Mouse (Mus musculus) neural tube, embryonic 11.5 days (tissue): ENCODE measurements around the gene Egln1. TPM values are rescaled to one million over a fixed set of nuclear protein-coding genes. Genes with fewer than 3 reads are reported as not detected.
A peak's percentile ranks its signal among the peaks of the same experiment; 100 is the strongest.

Experiments
- ATAC-seq: fragments of 200-750 bp; cut with Nextera tagmentation; 2 replicates; pipeline ENCODE4 v1.8.0; 2017; ENCODE audit warnings: moderate number of reproducible peaks, mild to moderate bottlenecking, moderate TSS enrichment, moderate library complexity; ENCODE audit not compliant: insufficient read depth, low FRiP score, low TSS enrichment
- DNase-seq: peaks from one replicate; pipeline ENCODE4 v3.0.0-alpha.2; 2015; ENCODE audit warnings: low spot score
- H3K27ac ChIP-seq: fragments of 300-500 bp; sonication (generic); 2 replicates; pipeline ENCODE4 v1.5.1; 2014; ENCODE audit warnings: low read depth, mild to moderate bottlenecking, low read length
- H3K27me3 ChIP-seq: fragments of 300-500 bp; sonication (generic); 2 replicates; pipeline ENCODE4 v1.6.1; 2014; ENCODE audit warnings: mild to moderate bottlenecking, low read length, mixed read lengths; ENCODE audit not compliant: control insufficient read depth, insufficient read depth
- H3K36me3 ChIP-seq: fragments of 300-500 bp; sonication (generic); 2 replicates; pipeline ENCODE4 v1.6.1; 2014; ENCODE audit warnings: mild to moderate bottlenecking, low read length, moderate library complexity, mixed read lengths; ENCODE audit not compliant: control insufficient read depth, insufficient read depth
- H3K4me1 ChIP-seq: fragments of 300-500 bp; sonication (generic); 2 replicates; pipeline ENCODE4 v1.6.1; 2014; ENCODE audit warnings: low read length, mixed read lengths; ENCODE audit not compliant: control insufficient read depth, insufficient read depth
- H3K4me2 ChIP-seq: fragments of 300-500 bp; sonication (generic); 2 replicates; pipeline ENCODE4 v1.6.1; 2014; ENCODE audit warnings: low read depth, mild to moderate bottlenecking, moderate library complexity
- H3K4me3 ChIP-seq: fragments of 300-500 bp; sonication (generic); 2 replicates; pipeline ENCODE4 v1.5.1; 2014; ENCODE audit warnings: low read depth, low read length
- H3K9ac ChIP-seq: fragments of 300-500 bp; sonication (generic); 2 replicates; pipeline ENCODE4 v1.6.1; 2014; ENCODE audit warnings: mild to moderate bottlenecking, low read length
- H3K9me3 ChIP-seq: fragments of 300-500 bp; sonication (generic); 2 replicates; pipeline ENCODE4 v1.6.1; 2016; ENCODE audit warnings: low read length; ENCODE audit not compliant: control insufficient read depth
- WGBS: fragments of 180-500 bp; shearing (Covaris S2); extraction: QIAGEN DNeasy Blood & Tissue Kit; methylation state at CpG from one replicate; pipeline ENCODE4 v1.1.7; 2014; 5-methylcytosine and 5-hydroxymethylcytosine counted together
- polyA plus RNA-seq: library from polyadenylated mRNA; unstranded; fragments of >200 nt; fragmentation: Nextera tagmentation; extraction: Ambion mirVana; gene quantifications from 2 replicates; pipeline ENCODE4 v1.2.1, GENCODE M21; 2014

Egln1 gene
- 19.5 and 20.9 TPM in 2 replicates for polyA plus RNA-seq

DNA sequence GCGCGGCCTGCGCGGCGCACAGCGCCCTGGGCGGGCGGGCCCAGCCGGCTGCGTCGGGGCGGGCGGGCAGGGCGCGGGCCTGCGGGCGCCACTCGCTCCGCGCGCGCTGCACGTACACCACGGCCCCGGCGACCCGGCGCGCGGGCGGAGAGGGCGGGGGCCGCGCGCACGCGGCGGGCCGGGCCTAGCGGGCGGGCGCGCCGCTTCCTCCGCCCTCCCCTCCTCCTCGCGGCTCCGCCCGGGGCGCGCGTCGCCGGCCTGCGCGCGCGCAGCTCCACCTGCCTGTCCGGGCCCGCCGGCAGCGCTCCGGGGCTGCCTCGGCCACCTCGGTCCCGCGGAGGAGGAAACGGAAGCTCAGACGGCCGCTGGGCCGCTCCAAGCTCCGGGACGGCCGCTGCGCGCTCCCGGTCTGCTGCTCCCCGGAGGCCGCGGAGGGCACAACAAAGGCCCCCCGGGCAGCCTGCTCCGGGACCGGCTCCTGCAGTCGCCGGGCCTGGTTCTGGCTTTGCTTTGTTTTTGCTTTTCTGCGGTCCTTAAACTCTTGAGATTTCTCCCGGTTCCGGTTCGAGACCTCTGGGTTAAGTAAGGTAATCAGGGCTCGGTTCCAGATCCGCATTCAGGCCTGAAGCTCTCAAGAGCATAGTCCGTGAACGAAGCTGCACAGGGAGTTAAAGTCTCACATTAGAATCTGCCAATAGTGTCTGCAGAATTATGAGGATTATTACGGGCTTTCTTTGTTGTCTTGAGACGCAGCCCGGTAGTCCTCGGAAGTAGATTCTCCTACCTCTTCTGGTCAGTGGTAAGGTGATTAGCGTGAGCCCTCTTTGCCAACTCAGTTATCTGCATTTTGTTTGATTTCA, at the start of gene Egln1:
Egln1 (minus strand) TSS at position 116 of the 860 bp plus-strand sequence.
- Histone ChIP-seq H3K4me3 (peak within 1 kb of the TSS; percentile 71), H3K36me3 (no peaks in the 10 kb centered on the region), H3K4me2 (peak within 1 kb of the TSS; percentile 80), H3K27me3 (no peaks in the 10 kb centered on the region), H3K9me3 (no peaks in the 10 kb centered on the region), H3K4me1 (peaks cover 30% of the 10 kb centered on the region), H3K9ac (peak within 1 kb of the TSS; percentile 94), H3K27ac (peak within 1 kb of the TSS; percentile 97)
- peak; percentile 88 for DNase-seq
- under 1% methylated on average over 66 of the region's 98 CpGs for WGBS
- ATAC-seq: peak; percentile 75

DNA sequence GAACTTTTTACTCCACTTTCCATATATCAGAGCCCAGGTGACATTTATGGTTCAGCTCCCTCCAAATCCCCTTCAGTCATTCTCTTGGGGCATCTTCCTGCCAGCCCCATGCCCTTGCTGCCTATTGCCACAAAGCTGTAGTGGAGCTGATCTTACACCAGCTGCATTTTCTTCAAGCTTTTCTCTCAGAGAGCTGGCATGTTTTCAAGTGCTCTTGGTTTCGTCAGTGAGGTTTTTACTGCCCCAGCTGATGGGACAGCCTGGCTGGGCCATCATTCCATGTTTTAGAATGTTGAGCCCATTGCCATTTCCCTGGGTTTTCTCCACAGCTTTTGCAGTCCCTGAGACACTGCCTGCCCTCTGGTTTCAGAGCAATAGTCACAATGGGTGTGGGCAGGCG, 46.7 kb upstream of the Egln1 start:
- DNase-seq (no peak), ATAC-seq (no peak)
- Histone ChIP-seq H3K4me1 (no peaks in the 10 kb centered on the region), H3K27me3 (no peaks in the 10 kb centered on the region), H3K4me2 (no peak overlapping the region), H3K9ac (no peak overlapping the region), H3K27ac (no peak overlapping the region), H3K9me3 (no peaks in the 10 kb centered on the region), H3K4me3 (no peak overlapping the region), H3K36me3 (no peaks in the 10 kb centered on the region)
- WGBS: 80% methylated on average over 2 of the region's 2 CpGs

DNA sequence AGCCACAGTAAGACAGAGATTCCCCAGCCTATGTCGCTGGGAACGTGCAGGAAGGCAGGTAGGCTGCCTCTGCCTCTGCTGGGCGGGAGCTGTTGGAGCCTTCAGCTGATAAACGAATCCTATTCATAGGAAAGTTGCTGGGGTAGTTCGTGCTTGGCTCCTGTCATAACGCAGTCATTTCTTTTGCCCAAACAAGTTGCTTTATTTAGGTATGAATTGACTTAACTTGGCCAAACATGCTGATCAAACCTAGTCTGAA, 42.5 kb upstream of the Egln1 start:
- 33% methylated on average over 6 of the region's 6 CpGs for WGBS
- Histone ChIP-seq H3K4me2 (no peak overlapping the region), H3K36me3 (no peaks in the 10 kb centered on the region), H3K27ac (no peak overlapping the region), H3K4me1 (no peaks in the 10 kb centered on the region), H3K9ac (no peak overlapping the region), H3K27me3 (no peaks in the 10 kb centered on the region), H3K9me3 (no peaks in the 10 kb centered on the region), H3K4me3 (no peak overlapping the region)
- ATAC-seq: no peak
- DNase-seq: no peak

DNA sequence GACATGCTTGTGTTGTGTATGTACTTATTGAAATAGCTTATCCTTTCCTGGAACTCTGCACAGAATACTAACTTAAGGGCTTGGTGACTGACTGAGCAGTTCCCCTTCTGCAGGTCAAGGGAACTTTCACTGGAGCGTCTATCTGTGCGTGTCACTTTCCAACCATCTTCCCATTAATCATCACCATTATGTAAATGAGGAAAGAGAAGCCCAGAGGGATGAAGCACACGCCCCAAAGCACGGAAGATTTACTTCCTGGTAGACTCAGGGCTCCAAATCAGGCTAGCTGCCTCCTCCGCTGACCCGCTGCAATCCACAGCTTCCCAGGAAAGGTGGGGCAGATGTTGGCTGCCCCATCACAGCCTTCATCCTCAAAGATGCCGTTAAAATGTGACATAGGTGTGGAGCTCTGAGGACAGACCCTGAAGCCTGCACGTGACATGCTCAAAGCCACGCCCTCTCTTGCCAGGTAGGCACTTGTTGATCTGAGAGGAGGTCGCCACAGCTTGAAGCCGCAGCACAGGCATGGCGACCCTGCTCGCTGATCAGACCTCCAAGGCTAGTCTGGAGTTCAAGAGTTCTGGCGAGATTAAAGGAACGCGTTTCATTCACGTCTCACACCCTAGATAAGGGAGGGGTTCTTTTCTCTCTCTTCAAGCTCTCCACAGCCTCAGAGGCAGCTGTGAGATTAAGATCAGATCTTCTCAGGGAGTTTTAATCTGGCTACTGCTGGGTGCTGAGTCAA, 42.0 kb upstream of the Egln1 start:
- Histone ChIP-seq H3K9ac (no peak overlapping the region), H3K4me1 (no peaks in the 10 kb centered on the region), H3K9me3 (no peaks in the 10 kb centered on the region), H3K27me3 (no peaks in the 10 kb centered on the region), H3K27ac (no peak overlapping the region), H3K4me3 (no peak overlapping the region), H3K4me2 (no peak overlapping the region), H3K36me3 (no peaks in the 10 kb centered on the region)
- ATAC-seq (no peak), DNase-seq (no peak)
- 23% methylated on average over 17 of the region's 17 CpGs for WGBS

DNA sequence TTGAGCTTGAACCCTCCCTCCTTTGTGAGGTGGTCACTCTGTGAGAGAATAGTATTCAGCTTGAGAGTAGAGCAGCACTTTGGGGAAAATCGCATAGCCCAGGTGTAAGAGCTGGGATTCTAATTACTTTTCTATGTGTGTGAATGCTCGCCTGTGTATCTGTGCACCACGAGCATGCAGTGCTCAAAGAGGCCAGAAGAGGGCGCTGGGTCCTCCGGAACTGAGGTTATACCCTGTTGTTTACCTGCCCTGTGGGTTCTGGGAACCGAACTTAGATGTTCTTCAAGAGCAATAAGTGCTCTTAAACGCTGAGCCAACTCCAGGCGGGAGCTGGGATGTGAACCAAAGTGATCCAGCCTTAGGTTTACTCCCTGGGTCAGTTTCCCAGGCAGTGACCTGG, 31.7 kb upstream of the Egln1 start:
- DNase-seq (no peak), ATAC-seq (no peak)
- Histone ChIP-seq H3K4me3 (no peak overlapping the region), H3K36me3 (no peaks in the 10 kb centered on the region), H3K9me3 (no peaks in the 10 kb centered on the region), H3K27me3 (no peaks in the 10 kb centered on the region), H3K4me1 (no peaks in the 10 kb centered on the region), H3K9ac (no peak overlapping the region), H3K4me2 (no peak overlapping the region), H3K27ac (no peak overlapping the region)
- 86% methylated on average over 8 of the region's 8 CpGs for WGBS

DNA sequence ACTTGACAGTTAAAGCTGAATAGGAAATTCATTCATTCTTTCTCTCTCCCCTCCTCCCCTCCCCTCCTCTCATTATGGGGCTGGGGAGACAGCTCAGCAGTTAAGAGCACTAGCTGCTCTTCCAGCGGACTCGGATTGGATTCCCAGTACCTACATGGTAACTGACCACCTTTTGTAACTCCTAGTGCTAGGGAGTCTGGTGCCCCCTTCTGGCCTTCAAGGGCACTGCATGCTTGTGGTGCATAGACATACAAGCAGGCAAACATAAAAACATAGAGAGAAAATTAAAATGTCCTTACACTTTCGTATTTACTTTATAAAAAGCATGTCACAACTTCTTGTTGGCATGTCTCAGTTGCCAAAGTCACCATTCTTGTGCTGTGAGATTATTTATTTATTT, 30.9 kb upstream of the Egln1 start:
- WGBS: 90% methylated on average over 3 of the region's 3 CpGs
- no peak for DNase-seq
- Histone ChIP-seq H3K27ac (no peak overlapping the region), H3K9ac (no peak overlapping the region), H3K4me3 (no peak overlapping the region), H3K9me3 (no peaks in the 10 kb centered on the region), H3K27me3 (no peaks in the 10 kb centered on the region), H3K36me3 (no peaks in the 10 kb centered on the region), H3K4me1 (no peaks in the 10 kb centered on the region), H3K4me2 (no peak overlapping the region)
- ATAC-seq: no peak

DNA sequence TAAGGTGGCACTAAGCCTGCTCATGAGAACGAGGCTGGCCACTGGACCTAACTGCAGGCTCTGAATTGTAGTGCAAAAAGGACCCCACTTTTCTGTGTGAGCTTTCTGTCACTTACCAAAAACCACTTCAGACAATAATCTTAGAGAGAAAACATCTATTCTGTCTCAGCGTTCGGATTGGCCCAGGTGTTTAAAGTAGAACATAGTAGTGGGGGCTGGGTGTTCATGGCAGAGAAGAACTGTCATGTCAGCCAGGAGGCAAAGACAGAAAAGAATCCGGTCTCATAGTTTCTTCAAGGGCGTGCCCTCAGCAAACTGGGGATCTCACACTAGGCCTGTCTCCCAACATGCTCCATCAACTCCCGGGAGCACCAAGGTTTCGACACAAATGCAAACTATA, 28.9 kb upstream of the Egln1 start:
- Histone ChIP-seq H3K9ac (no peak overlapping the region), H3K36me3 (no peaks in the 10 kb centered on the region), H3K4me1 (no peaks in the 10 kb centered on the region), H3K4me3 (no peak overlapping the region), H3K4me2 (no peak overlapping the region), H3K27me3 (no peaks in the 10 kb centered on the region), H3K9me3 (no peaks in the 10 kb centered on the region), H3K27ac (no peak overlapping the region)
- no peak for DNase-seq
- WGBS: 86% methylated on average over 7 of the region's 7 CpGs
- ATAC-seq: no peak

DNA sequence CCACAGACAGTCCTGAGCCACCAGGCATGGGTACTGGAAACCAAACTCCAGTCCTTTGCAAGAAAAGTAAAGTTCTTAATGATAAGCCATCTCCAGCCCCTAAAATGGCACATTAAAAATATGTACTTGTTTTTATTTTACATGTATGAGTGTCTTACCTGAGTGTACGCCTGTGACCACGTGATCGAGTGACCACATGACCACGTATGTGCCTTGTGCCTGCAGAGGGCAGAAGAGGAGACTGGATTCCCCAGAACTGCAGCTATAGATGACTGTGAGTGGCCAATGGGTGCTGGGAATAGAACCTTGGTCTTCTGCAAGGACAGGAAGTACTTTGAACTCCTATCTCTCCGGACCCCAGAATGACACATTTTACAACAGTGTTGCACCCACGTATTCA, 27.1 kb upstream of the Egln1 start:
- WGBS: 90% methylated on average over 6 of the region's 6 CpGs
- Histone ChIP-seq H3K9ac (no peak overlapping the region), H3K9me3 (no peaks in the 10 kb centered on the region), H3K4me1 (no peaks in the 10 kb centered on the region), H3K27me3 (no peaks in the 10 kb centered on the region), H3K4me3 (no peak overlapping the region), H3K4me2 (no peak overlapping the region), H3K36me3 (no peaks in the 10 kb centered on the region), H3K27ac (no peak overlapping the region)
- DNase-seq (no peak), ATAC-seq (no peak)

DNA sequence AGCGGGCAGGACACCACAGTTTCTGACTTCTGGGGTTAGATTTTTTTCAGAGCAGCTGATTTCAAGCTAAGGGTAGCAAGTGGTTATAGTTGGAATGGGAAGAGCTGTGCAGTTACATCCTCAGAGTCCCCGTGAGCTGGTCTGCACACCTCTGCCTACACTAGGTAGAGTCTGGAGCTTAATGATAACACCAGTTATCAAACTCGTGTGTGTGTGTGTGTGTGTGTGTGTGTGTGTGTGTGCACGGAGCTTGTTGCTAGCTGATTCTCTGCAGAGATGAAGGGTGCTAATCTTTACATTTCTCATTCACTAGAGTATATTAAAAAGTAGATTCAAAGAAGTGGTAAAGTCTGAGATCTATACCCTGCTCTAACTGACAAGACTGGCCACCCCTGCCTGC, 25.1 kb upstream of the Egln1 start:
- H3K27ac ChIP-seq: no peak overlapping the region
- no peaks in the 10 kb centered on the region for H3K27me3 ChIP-seq
- no peak overlapping the region for H3K4me3 ChIP-seq
- H3K4me2 ChIP-seq: no peak overlapping the region
- no peak overlapping the region for H3K9ac ChIP-seq
- 79% methylated on average over 4 of the region's 4 CpGs for WGBS
- H3K9me3 ChIP-seq: no peaks in the 10 kb centered on the region
- ATAC-seq (no peak), DNase-seq (no peak)
- no peaks in the 10 kb centered on the region for H3K36me3 ChIP-seq
- no peaks in the 10 kb centered on the region for H3K4me1 ChIP-seq
